Mouse (Mus musculus) ES-E14 (cell line): ENCODE measurements around the gene Foxl1.

Experiments
- CHD2 ChIP-seq: IDR thresholded peaks from 2 replicates; pipeline ENCODE4 v1.6.1; 2014; ENCODE audit warnings: mild to moderate bottlenecking, low read depth, low read length, inconsistent platforms
- HCFC1 ChIP-seq: IDR thresholded peaks from 2 replicates; pipeline ENCODE4 v1.6.1; 2012; ENCODE audit warnings: low read length, inconsistent platforms, borderline replicate concordance; ENCODE audit not compliant: insufficient read depth
- MAFK ChIP-seq: IDR thresholded peaks from 2 replicates; pipeline ENCODE4 v1.6.1; 2014; ENCODE audit warnings: mild to moderate bottlenecking, low read depth, low read length, inconsistent platforms; ENCODE audit not compliant: insufficient read depth
- ZC3H11A ChIP-seq: IDR thresholded peaks from 2 replicates; pipeline ENCODE4 v1.6.1; 2012; ENCODE audit warnings: low read depth, mild to moderate bottlenecking, inconsistent platforms, low read length, borderline replicate concordance
- ZNF384 ChIP-seq: IDR thresholded peaks from 2 replicates; pipeline ENCODE4 v1.6.1; 2012; ENCODE audit warnings: low read depth, low read length, inconsistent platforms

- TF ChIP-seq HCFC1 = no peak
- no peak for TF ChIP-seq MAFK
- no peak for TF ChIP-seq CHD2
- no peak for TF ChIP-seq ZNF384
- TF ChIP-seq ZC3H11A = no peak
These were observed 2.3 kb upstream of the Foxl1 start for GRCm38 (mm10) chr8:121125311-121125876.
